Mouse (Mus musculus): ENCODE data around the gene Krt39.

- no peak for TF ChIP-seq CTCF (IDR thresholded peaks at IDR 0.05; ENCODE audit: low read depth)
- TF ChIP-seq EP300 (IDR thresholded peaks at IDR 0.05; ENCODE audit: low read depth) = no peak
Observed at GRCm38 (mm10) chr11:99496460-99496859, 24.7 kb downstream of the Krt39 start.

Data from heart, postnatal 0 days (tissue).